Mouse (Mus musculus) spleen, adult 18-20 months (tissue): ENCODE measurements around the gene Tia1.

Source experiments
- DNase-seq, 2 experiments: peaks; one replicate each; pipeline ENCODE4 v3.0.0; 2022; ENCODE audit warnings: mixed read lengths in 2 of 2

Tia1 gene

DNA sequence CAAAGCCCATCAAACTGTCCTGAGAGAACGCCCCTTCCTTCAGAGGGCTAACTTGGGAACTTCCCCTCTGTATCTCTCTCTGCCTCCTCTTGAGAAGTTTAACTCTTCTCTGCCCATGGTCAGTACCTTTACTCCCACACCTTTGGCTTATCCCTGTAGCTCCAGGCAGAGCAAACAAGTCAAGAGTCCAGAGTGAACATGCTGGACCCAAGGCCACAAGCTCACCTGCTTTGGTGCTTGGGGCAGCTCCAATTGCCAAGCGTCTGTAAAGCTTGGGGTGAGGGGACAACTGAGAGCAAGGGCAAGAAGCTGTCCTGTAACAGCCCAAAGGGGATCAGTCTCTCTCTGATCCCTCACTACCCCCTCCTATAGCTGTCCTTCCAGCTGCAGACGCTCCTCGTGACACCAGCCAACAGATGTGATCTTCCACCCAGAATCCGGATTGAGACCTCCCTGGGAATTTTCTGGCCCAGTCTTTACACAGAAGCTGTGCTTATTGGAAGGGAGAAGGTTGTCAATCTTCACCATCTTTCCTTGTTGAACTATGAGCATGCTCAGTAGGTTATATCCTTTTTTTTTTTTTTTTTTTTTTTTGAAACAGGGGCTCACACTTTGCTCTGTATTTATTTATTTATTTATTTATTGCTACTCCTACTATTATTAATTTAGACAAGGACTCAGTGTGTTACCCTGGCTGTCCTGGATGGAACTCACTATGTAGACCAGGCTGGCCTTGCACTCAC is 18.5 kb upstream of the Tia1 start:
- no peak for DNase-seq

DNA sequence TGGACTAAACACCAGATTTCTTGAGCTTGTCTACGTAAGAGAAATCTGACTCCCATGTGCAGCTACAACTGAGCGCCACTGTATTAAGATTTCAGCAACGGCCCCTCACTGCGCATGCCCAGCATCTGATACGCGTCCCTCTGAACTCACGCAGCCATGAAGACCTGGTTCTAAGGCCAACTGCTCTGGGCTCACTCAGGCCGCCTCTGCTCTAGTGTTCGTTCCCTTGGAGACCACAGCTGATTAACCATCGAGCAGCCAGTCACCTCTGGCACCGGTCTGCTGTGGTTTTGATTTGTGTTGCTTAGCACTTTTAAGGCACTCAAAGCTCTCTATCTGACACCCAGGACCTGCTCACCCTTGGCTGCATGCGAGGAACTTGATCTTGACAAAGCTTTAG is 16.7 kb upstream of the Tia1 start:
- no peak for DNase-seq

DNA sequence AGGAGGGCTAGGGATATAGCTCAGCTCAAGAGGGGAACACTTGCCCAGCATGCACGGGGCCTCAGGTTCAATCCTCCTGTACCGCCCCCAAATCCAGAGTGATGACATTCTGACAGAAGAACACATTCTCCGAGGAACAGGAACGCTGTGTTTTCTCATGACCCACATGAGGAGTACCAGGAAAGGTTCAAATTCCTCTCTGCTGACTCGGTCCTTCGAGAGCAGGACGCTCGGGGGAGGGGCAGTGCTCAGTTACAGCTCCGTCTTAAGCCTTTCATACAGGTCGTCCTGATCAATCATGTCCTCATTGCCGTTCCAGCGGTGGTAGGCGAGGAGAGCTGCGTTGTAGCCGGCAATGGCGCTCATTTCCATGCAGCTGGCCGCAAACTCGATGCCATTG is 15.6 kb upstream of the Tia1 start:
- no peak for DNase-seq

DNA sequence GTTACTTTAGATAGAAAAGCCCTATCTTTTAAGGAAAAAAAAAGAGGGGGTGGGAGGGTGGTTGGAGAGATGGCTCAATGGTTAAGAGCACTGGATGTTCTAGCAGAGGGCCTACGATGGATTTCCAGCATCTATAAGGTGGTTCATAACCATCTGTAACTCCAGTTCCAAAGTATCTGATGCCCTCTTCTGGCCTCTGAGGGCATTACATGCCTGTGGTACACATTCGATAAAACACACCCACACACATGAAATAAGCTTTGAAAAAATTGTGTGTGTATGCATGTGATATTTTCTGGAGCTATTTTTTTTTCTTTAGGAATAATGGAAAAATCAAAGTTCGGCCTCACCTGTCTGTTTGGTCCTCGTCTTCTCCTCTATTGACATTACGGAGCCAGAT is 12.7 kb upstream of the Tia1 start:
- no peak for DNase-seq

DNA sequence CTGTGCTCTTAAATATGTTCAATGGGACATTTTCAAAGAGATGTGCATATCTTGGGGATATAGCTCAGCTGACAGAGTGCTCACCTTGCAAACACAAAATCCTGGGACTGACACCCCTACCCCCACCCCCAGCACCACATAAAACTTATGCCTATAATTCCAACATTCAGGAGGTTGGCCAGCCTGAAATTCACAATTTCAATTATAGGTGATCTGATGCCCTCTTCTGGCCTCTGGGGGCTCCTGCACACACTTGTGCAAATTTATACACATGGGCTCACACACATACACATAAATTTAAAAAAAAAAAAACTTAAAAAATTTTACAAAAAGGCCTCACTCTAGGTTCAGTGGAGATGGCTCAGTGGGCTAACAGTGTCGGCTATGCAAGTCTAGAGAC is 10.8 kb upstream of the Tia1 start:
- no peak for DNase-seq

DNA sequence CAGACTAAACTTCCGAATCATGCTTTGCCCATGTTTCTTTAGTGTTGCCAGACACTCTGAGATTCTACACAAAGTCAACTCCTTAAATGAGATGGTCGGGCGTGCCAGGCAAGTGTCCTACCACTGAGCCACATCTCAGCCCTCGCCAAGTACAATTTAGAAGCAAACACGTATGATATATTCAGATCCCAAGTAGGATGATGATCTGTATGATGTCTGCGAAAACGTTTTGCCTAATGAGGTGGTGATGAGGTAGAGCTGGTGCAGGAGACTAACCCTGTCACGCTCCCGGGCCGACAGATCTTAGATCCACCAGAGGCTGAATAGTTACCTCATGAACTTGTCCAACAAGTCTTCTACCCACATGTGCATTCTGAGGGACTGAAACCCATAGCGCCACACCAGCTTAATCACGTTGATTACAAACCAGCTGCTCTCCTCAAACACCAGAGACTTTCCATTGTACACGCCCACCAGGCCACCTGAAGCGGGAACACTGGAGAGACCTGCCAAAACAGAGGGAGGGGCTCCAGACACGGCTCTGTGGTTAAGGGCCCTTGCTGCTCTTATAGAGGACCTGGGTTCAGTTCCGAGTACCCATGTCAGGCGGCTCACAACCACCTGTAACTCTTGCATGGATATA is 9.8 kb upstream of the Tia1 start:
- no peak for DNase-seq

DNA sequence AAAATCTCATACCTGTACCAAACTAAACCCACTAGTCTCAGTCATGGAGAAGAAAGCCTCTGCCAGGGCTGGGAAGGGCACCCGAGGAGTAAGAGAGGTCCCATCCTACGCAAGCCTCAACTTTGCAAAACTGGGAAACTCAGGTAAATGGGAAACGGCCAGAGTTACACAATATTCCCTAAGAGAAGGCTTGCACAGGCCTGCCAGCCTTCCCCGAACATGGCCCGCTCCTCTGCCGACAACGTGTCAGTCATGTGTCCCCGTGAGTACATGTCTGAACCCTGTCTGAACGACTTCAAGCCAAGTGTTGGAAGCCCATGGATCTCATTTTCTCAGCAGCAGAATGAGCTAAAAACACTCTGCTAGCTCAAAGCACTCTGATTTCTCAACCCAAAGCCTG is 9.0 kb upstream of the Tia1 start:
- DNase-seq: no peak

DNA sequence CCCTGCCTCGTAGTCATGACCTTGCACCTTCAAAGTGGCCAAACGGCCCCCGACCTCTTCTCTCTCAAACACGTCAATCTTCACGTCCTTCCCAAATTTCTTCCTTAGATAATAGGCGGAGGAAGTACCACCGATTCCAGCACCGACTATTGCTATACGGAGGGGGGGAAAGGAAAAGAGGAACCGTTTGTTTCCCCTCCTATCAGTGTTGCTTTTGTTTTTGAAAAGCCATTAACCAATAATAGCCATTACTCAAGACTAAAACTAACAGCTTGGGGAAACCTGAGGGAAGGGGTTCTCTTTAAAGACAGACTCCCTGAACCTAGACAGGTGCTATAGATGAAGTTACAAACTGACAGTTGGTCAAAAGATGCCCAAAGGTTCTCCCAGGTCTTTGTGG is 8.1 kb upstream of the Tia1 start:
- DNase-seq: no peak

DNA sequence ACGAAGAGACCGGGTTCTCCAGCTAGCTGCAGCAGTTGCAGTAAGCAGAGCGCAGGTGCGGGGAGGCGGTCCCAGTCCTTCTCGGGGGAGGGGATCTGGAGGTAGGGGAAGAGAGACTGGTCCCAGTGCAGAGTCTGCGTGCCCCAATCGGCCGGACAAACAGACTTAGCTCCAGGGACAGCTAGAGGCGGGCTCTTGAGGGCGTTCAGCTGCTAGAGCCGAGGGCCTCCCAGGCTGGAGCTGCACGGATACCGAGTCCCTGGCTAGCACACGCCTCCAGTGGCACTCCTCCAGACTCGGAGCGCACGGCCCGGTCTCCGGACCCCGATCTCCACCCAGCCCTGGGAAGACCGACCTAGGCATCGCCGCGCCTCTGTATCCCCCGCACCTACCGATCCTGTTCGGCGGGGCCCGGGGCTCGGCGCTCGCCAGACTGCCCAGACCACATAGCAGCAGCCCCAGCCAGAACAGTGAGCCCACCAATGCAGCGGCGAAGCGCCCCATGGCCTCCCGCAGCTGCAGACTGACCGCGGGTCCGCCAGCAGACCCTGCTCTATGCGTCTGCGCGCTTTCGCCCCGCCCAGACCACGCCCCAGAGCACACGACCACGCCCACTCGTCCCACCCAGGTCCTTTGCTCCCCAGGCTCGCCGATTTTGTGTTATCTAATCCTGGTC is 7.3 kb upstream of the Tia1 start, which contains the start of gene Pcyox1:
TSS of gene Pcyox1 (minus strand) at position 574 of the 676 bp plus-strand sequence.
- DNase-seq: peak; percentile 75 to 91

DNA sequence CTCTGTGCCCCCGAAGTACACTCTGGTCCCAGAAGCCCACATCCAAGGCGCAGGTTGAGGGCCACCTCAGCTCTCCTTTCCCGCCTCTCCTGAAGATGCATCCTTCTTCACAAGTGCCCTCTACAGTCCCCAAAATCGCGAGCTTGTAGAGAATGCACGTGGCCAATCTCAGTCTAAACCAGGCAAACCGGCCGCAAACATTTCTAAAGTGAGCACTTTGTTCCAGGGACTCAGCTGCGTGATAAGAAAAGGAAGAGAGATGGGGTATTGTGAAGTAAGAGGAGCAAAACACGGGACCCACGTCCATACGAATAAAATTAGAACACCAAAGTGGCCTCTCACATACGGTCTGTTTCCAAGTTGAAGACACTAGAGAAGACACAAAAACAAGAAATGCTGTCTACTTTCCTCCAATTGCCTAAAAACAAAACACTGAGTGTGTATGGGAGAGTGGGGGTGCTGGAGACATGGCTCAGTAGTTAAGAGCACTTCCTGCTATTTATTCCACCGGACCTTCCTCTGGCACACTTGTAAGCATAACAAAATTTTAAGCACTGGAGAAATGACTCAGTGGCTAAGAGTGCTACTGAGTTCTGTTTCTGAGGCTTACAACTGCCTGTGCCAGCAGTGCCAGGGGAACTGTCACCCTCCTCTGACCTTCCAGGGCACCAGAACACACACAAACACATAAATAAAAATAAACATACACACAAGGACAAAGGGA is 6.6 kb upstream of the Tia1 start:
- DNase-seq: no peak

DNA sequence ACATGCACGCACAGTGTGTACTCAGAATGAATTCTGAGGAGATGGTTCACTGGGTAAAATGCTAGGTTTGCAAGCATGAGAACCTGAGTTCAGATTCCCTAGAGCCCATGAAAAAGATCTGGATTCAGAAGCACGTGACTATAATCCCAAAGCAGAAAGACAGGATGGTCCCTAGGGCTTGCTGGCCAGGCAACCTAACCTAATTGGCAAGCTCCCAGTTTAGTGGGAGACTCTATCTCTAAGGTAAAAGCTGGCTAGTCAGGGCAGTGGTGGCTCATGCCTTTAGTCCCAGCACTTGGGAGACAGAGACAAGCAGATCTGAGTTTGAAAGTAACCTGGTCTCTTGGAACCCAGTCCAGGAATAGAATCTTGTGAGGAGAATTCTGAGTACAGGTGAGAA is 5.0 kb upstream of the Tia1 start:
- DNase-seq: no peak

DNA sequence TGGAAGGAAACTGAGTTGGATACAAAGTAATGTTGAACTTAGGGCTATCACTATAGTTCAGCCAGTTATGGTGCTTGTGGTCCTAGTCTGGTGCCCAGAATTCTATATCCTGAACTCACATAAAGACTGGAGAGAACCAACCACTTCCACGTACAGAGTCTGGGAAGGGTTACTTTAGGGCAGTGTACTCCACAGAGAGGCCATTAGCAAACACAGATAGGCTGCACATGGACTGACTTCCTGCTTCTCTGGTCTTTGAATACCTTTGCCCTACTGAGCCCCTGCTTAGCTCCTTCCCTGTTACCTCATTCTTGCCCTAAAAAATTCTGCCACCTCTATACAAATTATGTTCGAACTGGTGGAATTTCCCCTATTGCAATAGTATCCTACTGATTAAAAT is 4.0 kb upstream of the Tia1 start:
- no peak for DNase-seq

DNA sequence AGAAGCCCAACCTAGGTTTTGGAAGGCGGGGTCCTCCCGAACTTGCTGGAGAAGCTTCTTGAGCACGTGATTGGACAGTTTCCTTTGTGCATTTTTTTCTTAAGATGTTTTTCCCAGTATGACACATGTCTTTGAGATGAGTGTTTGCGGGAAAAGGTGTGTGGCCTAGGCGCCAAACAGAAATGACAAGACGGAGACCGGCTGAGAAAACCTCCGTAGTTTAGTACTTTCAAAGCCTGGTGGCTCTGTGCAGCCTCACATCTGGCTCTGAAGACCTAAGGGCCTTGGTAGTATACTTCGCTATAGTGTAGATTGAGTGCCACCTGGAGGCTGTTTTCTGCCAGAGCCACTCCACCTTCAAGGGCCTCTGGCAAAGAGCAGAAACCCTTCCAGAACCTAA is 3.0 kb upstream of the Tia1 start:
- peak; percentile 59 to 77 for DNase-seq

DNA sequence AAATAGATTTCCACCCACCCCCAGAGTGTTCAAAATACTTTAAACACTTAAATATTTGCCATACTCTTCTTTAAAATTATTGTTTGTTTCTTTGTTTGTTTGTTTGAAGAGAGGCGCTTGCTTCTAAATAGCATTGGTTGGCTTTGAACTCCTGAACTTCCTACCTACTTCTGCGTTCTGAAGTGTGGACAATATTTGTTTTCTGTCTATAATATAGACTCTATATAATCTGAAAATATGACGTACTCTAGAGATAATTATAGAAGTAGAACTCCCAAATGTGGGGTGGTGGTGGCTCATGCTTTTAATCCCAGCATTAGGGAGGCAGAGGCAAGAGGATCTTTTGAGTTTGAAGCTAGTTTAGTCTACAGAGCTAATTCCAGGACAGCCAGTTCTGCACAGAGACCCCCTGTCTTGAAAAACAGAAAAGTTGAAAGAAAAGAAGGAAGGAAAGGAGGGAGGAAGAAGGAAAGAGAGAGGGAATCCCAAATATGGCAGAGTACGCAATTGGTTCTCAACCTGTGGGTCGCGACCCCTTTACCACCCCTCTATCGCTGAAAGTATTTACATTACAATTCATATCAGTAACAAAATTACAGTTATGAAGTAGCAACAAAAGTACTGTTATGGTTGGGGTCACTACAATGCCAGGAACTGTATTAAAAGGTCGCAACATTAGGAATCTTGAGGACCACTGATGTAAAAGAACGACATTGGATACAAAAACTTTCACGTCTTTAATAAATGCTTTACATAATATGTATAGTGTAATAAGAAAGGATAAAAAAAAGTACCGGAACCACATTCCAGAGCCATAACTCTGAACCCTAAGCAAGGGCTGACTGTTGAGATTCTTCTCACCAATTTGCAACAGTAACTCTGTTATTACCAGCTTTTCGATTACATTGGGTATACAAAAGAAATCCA is 1.1 kb upstream of the Tia1 start:
- DNase-seq: no peak

DNA sequence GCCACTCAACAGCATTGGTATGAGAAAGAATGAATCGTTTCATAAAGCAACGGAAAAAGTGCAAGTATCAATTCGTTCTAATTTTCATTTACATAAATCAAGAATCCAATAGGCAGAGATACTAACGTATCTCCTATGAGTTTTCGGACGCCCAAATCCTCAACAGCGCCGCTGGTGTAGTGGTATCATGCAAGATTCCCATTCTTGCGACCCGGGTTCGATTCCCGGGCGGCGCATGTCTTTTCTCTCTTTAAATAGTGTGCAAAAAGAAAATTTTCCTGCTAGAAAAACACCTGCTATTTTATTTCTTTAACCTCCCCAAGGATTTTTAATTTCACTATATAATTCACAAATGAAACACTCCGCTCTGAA is 305 bp upstream of the Tia1 start:
- DNase-seq: peak in 1 of 2 experiments; percentile 83

DNA sequence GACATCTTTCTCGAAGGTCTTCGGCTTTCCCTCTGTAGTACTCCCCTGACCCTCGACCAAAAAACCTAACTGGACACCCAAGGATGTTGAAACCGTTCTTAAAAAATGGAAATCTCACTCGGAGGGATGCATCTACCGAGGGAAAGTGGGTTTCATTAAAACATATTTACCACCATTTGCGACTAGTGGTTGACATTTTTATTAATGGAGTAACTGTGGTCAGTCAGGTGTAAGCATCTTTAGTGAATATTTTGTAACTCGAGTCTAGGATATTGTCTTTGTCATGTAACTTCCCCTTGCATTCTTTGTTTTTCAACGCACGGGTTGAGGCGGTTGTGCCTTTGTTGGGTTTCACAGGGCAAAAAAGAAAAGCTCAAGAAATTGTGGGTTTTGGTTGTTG is 977 bp downstream of the Tia1 start:
- no peak for DNase-seq

DNA sequence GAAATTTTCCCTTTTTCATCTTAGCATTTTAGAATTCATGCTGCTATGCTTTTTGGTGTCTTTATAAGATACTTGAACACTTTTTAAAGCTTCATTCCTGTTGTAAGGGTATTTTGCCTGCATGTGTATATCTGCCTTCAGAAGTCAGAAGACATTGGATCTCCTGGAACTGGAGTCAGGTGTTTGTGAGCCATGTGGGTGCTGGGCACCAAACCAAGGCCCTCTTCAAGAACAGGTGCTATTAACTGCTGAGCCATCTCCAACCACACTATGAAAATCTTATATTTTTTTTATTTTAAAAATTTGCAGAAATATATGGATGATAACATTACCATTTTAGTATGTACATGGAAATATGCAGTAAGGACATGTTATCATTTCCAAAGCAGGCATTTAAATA is 2.3 kb downstream of the Tia1 start:
- DNase-seq: no peak

DNA sequence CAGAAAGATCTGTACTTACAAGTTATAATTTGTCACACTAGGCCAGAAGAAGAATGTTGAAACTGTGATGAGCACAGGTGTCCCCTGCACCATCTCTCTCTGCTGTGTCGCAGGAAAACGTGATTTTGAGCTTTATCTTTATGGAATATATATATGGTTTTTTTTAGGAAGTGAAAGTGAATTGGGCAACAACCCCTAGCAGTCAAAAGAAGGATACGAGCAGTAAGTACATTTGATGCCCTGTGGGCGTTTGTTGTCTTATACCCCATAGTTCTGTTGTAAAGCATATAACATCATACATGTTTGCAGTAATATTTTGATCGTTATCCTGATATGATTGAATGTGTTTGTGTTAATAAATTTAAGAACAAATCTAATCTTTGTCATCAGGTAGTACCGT is 14.7 kb downstream of the Tia1 start:
- no peak for DNase-seq

DNA sequence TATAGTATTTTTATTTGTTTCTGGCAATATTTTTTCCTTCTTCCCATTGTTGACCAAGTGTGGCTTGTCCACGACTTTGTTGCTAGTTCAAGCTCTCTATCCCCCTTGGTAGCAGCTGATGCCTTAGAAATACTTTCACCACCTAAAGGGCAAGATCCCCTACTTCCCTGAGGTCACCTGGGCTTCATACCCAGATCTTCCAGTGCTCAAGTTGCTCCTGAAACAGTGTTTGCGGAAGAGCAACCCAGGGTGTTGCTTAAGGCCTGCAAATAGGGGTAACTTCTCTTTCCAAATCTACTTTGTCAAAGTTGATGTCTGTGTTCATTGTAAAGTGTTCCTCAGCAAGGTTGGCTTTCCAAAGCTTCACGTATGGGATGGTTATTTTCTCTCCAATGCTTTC is 15.2 kb downstream of the Tia1 start:
- DNase-seq: no peak

DNA sequence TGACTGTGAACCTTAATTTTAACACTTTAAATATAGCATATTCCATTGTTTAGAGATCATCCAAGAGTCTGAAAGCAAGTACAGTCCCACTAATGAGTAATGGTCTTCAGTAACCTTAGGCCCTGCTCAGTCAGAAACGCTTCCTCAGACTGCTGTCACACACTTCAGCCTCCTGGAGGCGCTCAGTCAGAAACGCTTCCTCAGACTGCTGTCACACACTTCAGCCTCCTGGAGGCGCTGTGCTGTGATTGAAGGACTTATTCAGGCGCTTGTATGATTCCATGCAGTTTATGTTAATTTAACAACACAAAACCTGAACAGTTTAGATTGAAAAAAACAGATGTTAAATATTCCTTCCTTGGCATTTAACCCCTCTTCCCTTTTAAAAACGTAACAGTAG is 16.5 kb downstream of the Tia1 start:
- DNase-seq: no peak

DNA sequence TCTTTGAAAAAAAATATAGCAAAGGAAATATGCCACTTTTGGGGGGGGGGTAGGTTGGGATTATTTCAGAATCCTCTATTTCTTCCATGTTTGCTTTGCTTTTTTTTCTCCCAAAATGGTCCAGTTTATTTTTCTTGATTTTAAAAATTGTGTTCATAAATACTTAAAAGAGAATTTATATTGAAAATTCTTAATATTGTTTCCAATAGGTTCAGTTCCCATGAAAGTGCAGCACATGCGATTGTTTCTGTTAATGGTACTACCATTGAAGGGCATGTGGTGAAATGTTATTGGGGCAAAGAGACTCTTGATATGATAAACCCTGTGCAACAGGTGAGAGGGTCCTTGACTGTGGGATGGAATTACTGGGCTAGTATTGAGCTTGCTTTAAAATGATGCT is 22.3 kb downstream of the Tia1 start, which contains the start of gene Gm44790:
TSS of gene Gm44790 (plus strand) at position 301 of the 400 bp plus-strand sequence.
- DNase-seq: no peak

DNA sequence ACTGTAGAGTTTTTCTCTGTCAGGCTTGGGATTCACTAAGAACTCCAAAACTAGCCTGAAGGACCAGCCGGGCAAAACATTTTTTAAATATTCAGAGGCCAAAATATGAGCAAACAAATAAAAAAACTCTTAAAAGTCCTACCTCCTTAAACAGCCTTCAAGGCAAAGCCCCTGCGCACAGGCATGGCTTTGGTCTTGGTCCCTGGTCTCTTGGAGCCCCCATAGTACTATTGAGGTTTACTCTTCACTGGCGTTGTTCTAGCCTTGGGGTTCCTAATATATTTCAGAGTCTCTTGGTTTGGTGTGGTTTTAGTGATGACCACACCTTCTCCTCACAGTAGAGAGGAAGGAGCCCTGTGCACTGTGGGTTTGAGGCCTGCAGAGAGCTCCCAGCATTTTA is 27.5 kb downstream of the Tia1 start:
- no peak for DNase-seq
